Mouse (Mus musculus): ENCODE measurements around the gene Spg7. TPM values are rescaled to one million over a fixed set of nuclear protein-coding genes. Genes with fewer than 3 reads are reported as not detected.

The Spg7 gene
- polyA plus RNA-seq, 1 experiment from 2014 or later = 49.6 TPM

- no peak for DNase-seq (ENCODE audit: low spot score)
- no peak overlapping the region for H3K4me2 ChIP-seq (ENCODE audit: low read length)
- no peak overlapping the region for H3K9ac ChIP-seq (ENCODE audit: low read depth, low read length)
- H3K4me3 ChIP-seq (replicated peaks; ENCODE audit: low read depth, low read length) = no peak overlapping the region
- no peak for ATAC-seq (replicated peaks; ENCODE audit: low FRiP score, low read depth)
- TF ChIP-seq CTCF (IDR thresholded peaks at IDR 0.05; ENCODE audit: low read depth) = no peak
- no peaks in the 10 kb centered on the region for H3K36me3 ChIP-seq (ENCODE audit: insufficient read depth, low read length)
- H3K27me3 ChIP-seq (ENCODE audit: insufficient read depth, low read length) = no peaks in the 10 kb centered on the region
- no peaks in the 10 kb centered on the region for H3K4me1 ChIP-seq (replicated peaks; ENCODE audit: insufficient read depth, low read length)
- H3K27ac ChIP-seq = peak overlapping the region; percentile 1; the same call in 1 of the 2 replicates
- no peaks in the 10 kb centered on the region for H3K9me3 ChIP-seq (replicated peaks; ENCODE audit: low read length)
- WGBS = 56% methylated on average over 5 of the region's 5 CpGs
These were observed 11.3 kb upstream of the Spg7 start for GRCm38 (mm10) chr8:123051458-123051857.

- ATAC-seq (replicated peaks; ENCODE audit: low FRiP score, low read depth) = no peak
- TF ChIP-seq CTCF (IDR thresholded peaks at IDR 0.05; ENCODE audit: low read depth) = no peak
- no peak overlapping the region for H3K9ac ChIP-seq (ENCODE audit: low read depth, low read length)
- no peaks in the 10 kb centered on the region for H3K9me3 ChIP-seq (replicated peaks; ENCODE audit: low read length)
- DNase-seq (ENCODE audit: low spot score) = no peak
- H3K4me2 ChIP-seq (ENCODE audit: low read length) = no peak overlapping the region
- H3K36me3 ChIP-seq (ENCODE audit: insufficient read depth, low read length) = 0 out of 2 replicates have a peak, but pooled peaks cover 6% of the 10 kb centered on the region
- H3K4me3 ChIP-seq (replicated peaks; ENCODE audit: low read depth, low read length) = no peak overlapping the region
- H3K27ac ChIP-seq = no peak overlapping the region
- peaks cover 9% of the 10 kb centered on the region for H3K4me1 ChIP-seq (replicated peaks; ENCODE audit: insufficient read depth, low read length)
- WGBS = 56% methylated on average over 4 of the region's 4 CpGs
- H3K27me3 ChIP-seq (ENCODE audit: insufficient read depth, low read length) = no peaks in the 10 kb centered on the region
These were observed 1.3 kb downstream of the Spg7 start for GRCm38 (mm10) chr8:123064072-123064471.

DNA sequence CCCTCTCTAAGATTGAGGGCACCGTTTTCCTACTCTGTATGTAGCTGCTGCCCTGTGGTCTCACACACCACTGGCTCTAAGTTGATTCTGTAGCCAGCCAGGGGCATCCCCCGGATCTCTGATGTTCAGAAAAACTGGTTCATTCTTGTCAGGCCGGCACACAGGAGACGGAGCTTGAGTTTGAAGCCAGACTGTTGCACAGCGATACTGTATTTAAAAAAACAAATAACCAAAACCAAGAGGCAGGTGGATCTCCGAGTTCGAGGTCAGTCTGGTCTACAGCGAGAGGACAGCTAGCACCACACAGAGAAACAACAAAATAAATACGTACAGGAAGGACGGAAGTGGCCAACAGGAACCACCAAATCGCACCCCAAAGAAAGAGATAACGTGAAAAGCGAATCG is 2.1 kb downstream of the Spg7 start:
- no peaks in the 10 kb centered on the region for H3K9me3 ChIP-seq (replicated peaks; ENCODE audit: low read length)
- TF ChIP-seq CTCF (IDR thresholded peaks at IDR 0.05; ENCODE audit: low read depth) = no peak
- peak overlapping the region; percentile 80 for H3K4me2 ChIP-seq (ENCODE audit: low read length)
- 0 out of 2 replicates have a peak, but pooled peaks cover 6% of the 10 kb centered on the region for H3K36me3 ChIP-seq (ENCODE audit: insufficient read depth, low read length)
- ATAC-seq (replicated peaks; ENCODE audit: low FRiP score, low read depth) (peak; percentile 49), DNase-seq (ENCODE audit: low spot score) (no peak)
- H3K27ac ChIP-seq = peak overlapping the region; percentile 91
- no peaks in the 10 kb centered on the region for H3K27me3 ChIP-seq (ENCODE audit: insufficient read depth, low read length)
- WGBS = under 1% methylated on average over 14 of the region's 14 CpGs
- peak overlapping the region; percentile 96 for H3K9ac ChIP-seq (ENCODE audit: low read depth, low read length)
- peak overlapping the region; percentile 96 for H3K4me3 ChIP-seq (replicated peaks; ENCODE audit: low read depth, low read length)
- H3K4me1 ChIP-seq (replicated peaks; ENCODE audit: insufficient read depth, low read length) = peaks cover 9% of the 10 kb centered on the region

DNA sequence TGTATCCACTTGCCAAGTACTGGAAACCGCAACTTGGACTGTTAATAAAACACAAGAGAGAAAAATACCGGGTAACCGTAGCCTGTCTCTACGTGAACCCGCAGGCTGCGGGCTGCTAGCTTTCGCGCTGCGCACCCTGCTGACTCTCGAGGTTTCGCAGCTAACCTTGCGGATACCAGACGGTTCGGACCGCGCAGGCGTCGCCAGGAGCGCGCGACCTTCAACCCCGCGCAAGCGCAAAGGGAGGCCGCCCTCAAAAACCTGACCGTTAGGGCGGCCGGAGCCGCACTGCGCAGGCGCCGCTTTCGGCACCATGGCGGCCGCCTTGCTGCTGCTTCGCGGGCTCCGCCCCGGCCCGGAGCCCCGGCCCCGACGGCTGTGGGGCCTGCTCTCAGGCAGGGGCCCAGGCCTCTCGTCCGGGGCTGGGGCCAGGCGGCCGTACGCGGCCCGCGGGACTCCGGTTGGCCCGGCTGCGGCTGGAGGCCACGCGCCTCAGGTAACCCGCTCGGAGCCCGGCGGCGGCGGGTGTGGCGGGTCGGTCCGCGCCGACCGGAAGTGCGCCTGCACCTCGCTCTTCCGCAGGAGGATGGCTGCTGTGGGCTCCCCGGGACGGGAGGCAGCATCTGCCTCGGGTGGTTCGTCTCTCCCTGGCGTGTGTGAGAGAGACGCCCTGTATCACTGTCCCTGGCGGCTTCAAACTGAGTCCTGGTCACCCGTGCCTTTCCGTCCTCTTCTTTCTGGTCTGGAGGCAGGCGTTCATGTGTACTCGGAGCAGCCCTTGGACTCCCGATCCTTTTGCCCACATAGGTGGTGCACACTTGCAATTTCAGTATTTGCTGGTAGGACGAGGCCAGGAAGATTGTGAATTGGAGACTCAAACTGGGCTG is 2.7 kb downstream of the Spg7 start:
- Histone ChIP-seq H3K4me2 (ENCODE audit: low read length) (peak overlapping the region; percentile 80), H3K4me1 (replicated peaks; ENCODE audit: insufficient read depth, low read length) (peaks cover 9% of the 10 kb centered on the region), H3K27me3 (ENCODE audit: insufficient read depth, low read length) (no peaks in the 10 kb centered on the region), H3K9me3 (replicated peaks; ENCODE audit: low read length) (no peaks in the 10 kb centered on the region), H3K9ac (ENCODE audit: low read depth, low read length) (peak overlapping the region; percentile 96), H3K36me3 (ENCODE audit: insufficient read depth, low read length) (0 out of 2 replicates have a peak, but pooled peaks cover 9% of the 10 kb centered on the region), H3K27ac (peak overlapping the region; percentile 91), H3K4me3 (replicated peaks; ENCODE audit: low read depth, low read length) (peak overlapping the region; percentile 96)
- WGBS = under 1% methylated on average over 77 of the region's 84 CpGs
- ATAC-seq (replicated peaks; ENCODE audit: low FRiP score, low read depth) (peak; percentile 96), DNase-seq (ENCODE audit: low spot score) (peak; percentile 97)
- TF ChIP-seq CTCF (IDR thresholded peaks at IDR 0.05; ENCODE audit: low read depth) = peak; percentile 66

GRCm38 (mm10) chr8:123066101-123066683 is 3.5 kb downstream of the Spg7 start:
- H3K9me3 ChIP-seq (replicated peaks; ENCODE audit: low read length) = no peaks in the 10 kb centered on the region
- H3K4me2 ChIP-seq (ENCODE audit: low read length) = peak overlapping the region; percentile 80
- TF ChIP-seq CTCF (IDR thresholded peaks at IDR 0.05; ENCODE audit: low read depth) = peak; percentile 60
- DNase-seq (ENCODE audit: low spot score) = peak; percentile 39
- no peak for ATAC-seq (replicated peaks; ENCODE audit: low FRiP score, low read depth)
- H3K36me3 ChIP-seq (ENCODE audit: insufficient read depth, low read length) = peaks cover 13% of the 10 kb centered on the region; the same call in 1 of the 2 replicates
- H3K27me3 ChIP-seq (ENCODE audit: insufficient read depth, low read length) = no peaks in the 10 kb centered on the region
- H3K4me3 ChIP-seq (replicated peaks; ENCODE audit: low read depth, low read length) = peak overlapping the region; percentile 96
- WGBS = 28% methylated on average over 7 of the region's 7 CpGs
- H3K27ac ChIP-seq = peak overlapping the region; percentile 91
- H3K9ac ChIP-seq (ENCODE audit: low read depth, low read length) = peak overlapping the region; percentile 96
- peaks cover 9% of the 10 kb centered on the region for H3K4me1 ChIP-seq (replicated peaks; ENCODE audit: insufficient read depth, low read length)

DNA sequence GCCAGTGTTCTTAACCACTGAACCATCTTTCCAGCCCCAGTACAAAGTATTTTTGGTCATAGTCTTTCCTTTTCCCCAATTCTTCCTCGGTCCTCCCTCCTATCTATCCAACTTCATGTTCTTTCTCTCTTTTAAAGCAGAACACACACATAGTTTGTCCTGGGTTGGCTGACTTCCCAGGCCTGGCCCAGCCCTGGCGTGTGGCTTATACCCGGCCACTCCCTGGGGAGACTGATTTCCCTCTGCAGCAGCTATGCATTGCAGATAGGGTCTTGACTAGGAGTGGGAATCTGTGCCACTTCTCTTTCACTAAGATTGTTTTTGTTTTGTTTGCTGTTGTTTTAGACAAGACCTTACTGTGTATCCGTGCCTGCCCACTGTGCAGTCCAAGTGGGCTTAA is 8.4 kb downstream of the Spg7 start:
- Histone ChIP-seq H3K4me2 (ENCODE audit: low read length) (no peak overlapping the region), H3K4me1 (replicated peaks; ENCODE audit: insufficient read depth, low read length) (peaks cover 7% of the 10 kb centered on the region), H3K9ac (ENCODE audit: low read depth, low read length) (no peak overlapping the region), H3K27ac (no peak overlapping the region), H3K4me3 (replicated peaks; ENCODE audit: low read depth, low read length) (no peak overlapping the region), H3K9me3 (replicated peaks; ENCODE audit: low read length) (no peaks in the 10 kb centered on the region), H3K36me3 (ENCODE audit: insufficient read depth, low read length) (peaks cover 38% of the 10 kb centered on the region), H3K27me3 (ENCODE audit: insufficient read depth, low read length) (no peaks in the 10 kb centered on the region)
- 76% methylated on average over 4 of the region's 4 CpGs for WGBS
- DNase-seq (ENCODE audit: low spot score) = no peak
- no peak for TF ChIP-seq CTCF (IDR thresholded peaks at IDR 0.05; ENCODE audit: low read depth)
- no peak for ATAC-seq (replicated peaks; ENCODE audit: low FRiP score, low read depth)

Measured in kidney, postnatal 0 days (tissue).